Mouse (Mus musculus) left cerebral cortex, postnatal 10 days (tissue): ENCODE results near the gene Wfdc2. TPM values are rescaled to one million over a fixed set of nuclear protein-coding genes. Genes with fewer than 3 reads are reported as not detected.
A peak's percentile ranks its signal among the peaks of the same experiment; 100 is the strongest.
"Not testable (repeated sequence)": the region's sequence is repeated elsewhere in the genome, so short reads cannot be mapped to it uniquely, and the experiment has no call there.

Experiments used
- DNase-seq, 2 experiments: peaks; one replicate each; pipeline ENCODE4 v3.0.0; 2021 to 2022; ENCODE audit warnings: low spot score in 2 of 2, mixed read lengths in 1 of 2; ENCODE audit errors: extremely low spot score in 1 of 2
- intact Hi-C: fragments of 180-260 bp; cut with DNase I; formaldehyde crosslinking; loops from one replicate; pipeline ENCODE4 v1.15.1; 2025
- total RNA-seq, 2 experiments: library from RNA; stranded (reverse); gene quantifications; 2 replicates each; pipeline ENCODE4 v1.2.3; 2021

The Wfdc2 gene
- total RNA-seq, 2 experiments from 2014 or later = 0.84 TPM; not detected in 1

GRCm38 (mm10) chr2:164600179-164600578, 38.0 kb downstream of the Wfdc2 start:
- DNase-seq = no peak
- intact Hi-C loops = no loop called here

GRCm38 (mm10) chr2:164603482-164603881, 41.3 kb downstream of the Wfdc2 start:
- no peak for DNase-seq
- intact Hi-C loops = no loop called here

- DNase-seq = no peak
- intact Hi-C loops = no loop called here
Observed at GRCm38 (mm10) chr2:164604411-164604810, 42.2 kb downstream of the Wfdc2 start.

- no peak for DNase-seq
Observed at GRCm38 (mm10) chr2:164608781-164609180, 46.6 kb downstream of the Wfdc2 start.

GRCm38 (mm10) chr2:164613471-164613870, 51.3 kb downstream of the Wfdc2 start, which contains the start of the genes Wfdc6b and Wfdc8:
TSS of gene Wfdc6b (plus strand) at chr2:164613522.
TSS of gene Wfdc8 (minus strand) at chr2:164613626.
- peak in 1 of 2 experiments; percentile 68 for DNase-seq

More at GRCm38 (mm10) chr2:164608781-164609180, 46.6 kb downstream of the Wfdc2 start:
- intact Hi-C loops = no loop called here

GRCm38 (mm10) chr2:164615386-164615785, 53.2 kb downstream of the Wfdc2 start:
- intact Hi-C loops = no loop called here
- DNase-seq = no peak

More at GRCm38 (mm10) chr2:164613471-164613870, 51.3 kb downstream of the Wfdc2 start, which contains the start of the genes Wfdc6b and Wfdc8:
- intact Hi-C loops = not testable (repeated sequence)

Other genes starting within 250 kb of the Wfdc2 start
- not detected for gene Svs6, start 245.7 kb upstream of the Wfdc2 start, total RNA-seq
- not detected for gene Svs5, start 229.7 kb upstream of the Wfdc2 start, total RNA-seq
- under 1 TPM; 0.62 to 0.93 TPM for gene Slpi, start 173.3 kb upstream of the Wfdc2 start, total RNA-seq
- under 1 TPM; 0.41 to 0.79 TPM for gene Rbpjl, start 159.3 kb upstream of the Wfdc2 start, total RNA-seq
- gene Matn4, start 157.3 kb upstream of the Wfdc2 start, total RNA-seq = 10 to 100 TPM; 13.0 to 14.9 TPM
- 10 to 100 TPM; 35.9 to 56.8 TPM for gene Sdc4, start 118.5 kb upstream of the Wfdc2 start, total RNA-seq
- 10 to 100 TPM; 40.9 to 41.8 TPM for gene Sys1, start 105.4 kb upstream of the Wfdc2 start, total RNA-seq
- gene Gm20458, start 101.4 kb upstream of the Wfdc2 start, total RNA-seq = 1 to 10 TPM; 2.2 to 6.0 TPM
- not detected for gene Trp53tg5, start 88.7 kb upstream of the Wfdc2 start, total RNA-seq
- 10 to 100 TPM; 75.5 to 77.3 TPM for gene Dbndd2, start 76.3 kb upstream of the Wfdc2 start, total RNA-seq
- gene Pigt, start 64.9 kb upstream of the Wfdc2 start, total RNA-seq = 100 to 1,000 TPM; 119 to 124 TPM
- gene Spint3, start 11.0 kb downstream of the Wfdc2 start, total RNA-seq = not detected
- 1 to 10 TPM in 1 of 2 experiments, under 1 TPM in 1; 0.47 to 1.7 TPM for gene Wfdc6a, start 23.0 kb downstream of the Wfdc2 start, total RNA-seq
- gene Eppin, start 31.2 kb downstream of the Wfdc2 start, total RNA-seq = not detected
- gene Wfdc6b, start 51.1 kb downstream of the Wfdc2 start, total RNA-seq = not detected
- not detected for gene Wfdc8, start 51.2 kb downstream of the Wfdc2 start, total RNA-seq
- gene Wfdc16, start 76.4 kb downstream of the Wfdc2 start, total RNA-seq = not detected
- not detected for gene Wfdc10, start 93.6 kb downstream of the Wfdc2 start, total RNA-seq
- not detected for gene Wfdc9, start 94.2 kb downstream of the Wfdc2 start, total RNA-seq
- gene Wfdc11, start 111.7 kb downstream of the Wfdc2 start, total RNA-seq = not detected
- gene Wfdc13, start 122.7 kb downstream of the Wfdc2 start, total RNA-seq = not detected
- not detected for gene Spint4, start 136.1 kb downstream of the Wfdc2 start, total RNA-seq
- gene Spint5, start 152.9 kb downstream of the Wfdc2 start, total RNA-seq = not detected
- 1 to 10 TPM in 1 of 2 experiments, under 1 TPM in 1; 0.94 to 1.1 TPM for gene Wfdc3, start 183.5 kb downstream of the Wfdc2 start, total RNA-seq
- gene Dnttip1, start 183.6 kb downstream of the Wfdc2 start, total RNA-seq = 10 to 100 TPM; 32.7 to 34.1 TPM
- 1 to 10 TPM; 4.1 to 6.4 TPM for gene Ube2c, start 207.5 kb downstream of the Wfdc2 start, total RNA-seq
- gene Tnnc2, start 217.6 kb downstream of the Wfdc2 start, total RNA-seq = not detected
- gene Snx21, start 223.4 kb downstream of the Wfdc2 start, total RNA-seq = 10 to 100 TPM; 48.1 to 49.2 TPM
- 10 to 100 TPM; 22.1 to 30.0 TPM for gene Acot8, start 242.5 kb downstream of the Wfdc2 start, total RNA-seq
- 1 to 10 TPM; 8.9 to 9.0 TPM for gene Zswim3, start 242.7 kb downstream of the Wfdc2 start, total RNA-seq